Mouse (Mus musculus) retina, postnatal 7 days (tissue): ENCODE data around the gene Hist1h4k.
A peak's percentile ranks its signal among the peaks of the same experiment; 100 is the strongest.
"Not testable (repeated sequence)": the region's sequence is repeated elsewhere in the genome, so short reads cannot be mapped to it uniquely, and the experiment has no call there.

Experiments used
- DNase-seq: peaks from one replicate; pipeline ENCODE4 v3.0.0-alpha.2; 2012; ENCODE audit warnings: low read depth, low spot score

Gene Hist1h4k

GRCm38 (mm10) chr13:21721107-21721756 lies 29.1 kb downstream of the Hist1h4k start:
- not testable (repeated sequence) for DNase-seq

GRCm38 (mm10) chr13:21718381-21719080 lies 31.8 kb downstream of the Hist1h4k start:
- DNase-seq = no peak

GRCm38 (mm10) chr13:21717397-21718357 lies 32.6 kb downstream of the Hist1h4k start, which contains the start of gene Hist1h3h:
TSS of gene Hist1h3h (plus strand) at chr13:21717659.
- peak; percentile 68 for DNase-seq

- not testable (repeated sequence) for DNase-seq
Observed at GRCm38 (mm10) chr13:21716540-21717391, 33.5 kb downstream of the Hist1h4k start.

GRCm38 (mm10) chr13:21715864-21716539 lies 34.3 kb downstream of the Hist1h4k start, which contains the start of the genes Hist1h2bl and Hist1h2ai:
TSS of gene Hist1h2bl (minus strand) at chr13:21716143.
TSS of gene Hist1h2ai (plus strand) at chr13:21716422.
- peak; percentile 84 for DNase-seq

DNA sequence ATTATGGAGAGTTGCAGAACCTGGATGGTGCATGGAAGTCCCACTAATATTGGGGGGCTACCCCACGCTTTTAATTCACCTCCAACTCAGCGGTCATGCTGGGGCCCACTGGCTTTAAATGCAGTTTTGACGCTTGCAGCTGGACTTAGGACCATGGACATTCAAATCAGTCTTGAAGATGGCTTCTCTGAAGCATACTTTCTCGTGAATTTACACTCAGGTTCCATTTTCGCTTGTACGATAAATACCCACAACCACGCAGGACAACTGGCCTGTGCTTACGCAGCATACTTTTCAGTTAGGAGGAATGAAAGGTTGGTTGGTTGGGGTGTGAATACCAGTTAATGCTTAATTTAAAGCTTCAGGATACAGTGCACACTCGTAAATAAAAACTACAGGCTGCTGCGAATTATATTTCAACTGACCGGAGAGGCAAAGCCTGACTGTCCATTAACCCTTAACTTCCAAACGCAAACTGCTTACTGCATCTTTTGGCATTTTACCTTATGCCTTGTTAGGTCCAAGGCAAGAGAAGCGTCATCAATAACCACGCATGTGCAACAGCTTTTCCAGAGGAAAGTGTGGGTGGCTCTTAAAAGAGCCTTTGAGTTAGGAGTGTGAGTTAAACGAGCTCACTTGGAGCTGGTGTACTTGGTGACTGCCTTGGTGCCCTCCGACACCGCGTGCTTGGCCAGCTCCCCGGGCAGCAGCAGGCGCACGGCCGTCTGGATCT lies 35.0 kb downstream of the Hist1h4k start:
- DNase-seq = no peak

DNA sequence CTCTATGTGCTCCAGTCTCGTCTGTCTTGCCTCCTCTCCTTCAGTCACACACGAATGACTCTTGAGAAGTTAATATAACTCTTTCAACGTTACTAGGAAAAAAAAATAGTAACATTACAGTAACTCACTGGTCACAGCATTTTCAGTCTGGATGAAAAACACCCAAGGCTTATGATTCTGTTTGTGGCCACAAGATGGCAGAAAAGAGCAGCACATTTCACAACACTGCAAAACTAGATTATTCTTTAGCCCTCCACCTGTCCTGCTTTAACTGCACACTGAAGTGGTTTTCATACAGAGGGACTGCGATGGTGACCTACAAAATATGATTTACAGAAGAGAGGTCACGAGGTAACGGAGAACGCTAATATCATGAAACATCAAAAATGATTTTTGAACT lies 35.6 kb downstream of the Hist1h4k start:
- peak; percentile 54 for DNase-seq

GRCm38 (mm10) chr13:21711698-21712097 lies 38.6 kb downstream of the Hist1h4k start:
- DNase-seq = no peak

GRCm38 (mm10) chr13:21710821-21711525 lies 39.3 kb downstream of the Hist1h4k start:
- DNase-seq = peak; percentile 76

- peak; percentile 83 for DNase-seq
Observed at GRCm38 (mm10) chr13:21710031-21710711, 40.1 kb downstream of the Hist1h4k start.

- no peak for DNase-seq
Observed at GRCm38 (mm10) chr13:21706669-21707068, 43.6 kb downstream of the Hist1h4k start.
